Mouse (Mus musculus): Measurements from ENCODE around the gene Xpo1. TPM values are rescaled to one million over a fixed set of nuclear protein-coding genes. Genes with fewer than 3 reads are reported as not detected.

Xpo1 gene
- polyA plus RNA-seq (2014; fragmentation: Illumina TruSeq; extraction: RNeasy Lipid Tissue Mini Kit (QIAGEN cat#74804); ENCODE audit: low read depth, low replicate concordance), result 180 TPM

GRCm38 (mm10) chr11:23255427-23256193 is at the start of gene Xpo1:
Xpo1 (plus strand) TSS chr11:23256041.

GRCm38 (mm10) chr11:23306764-23307565 is 51.1 kb downstream of the Xpo1 start, which contains the start of gene Usp34:
Usp34 (plus strand) TSS chr11:23306895.

Other genes with a start within 250 kb of the Xpo1 start
- 178 TPM for gene Fam161a, start 248.5 kb upstream of the Xpo1 start, polyA plus RNA-seq (2014; fragmentation: Illumina TruSeq; extraction: RNeasy Lipid Tissue Mini Kit (QIAGEN cat#74804); ENCODE audit: low read depth, low replicate concordance)
- gene Usp34, start 50.9 kb downstream of the Xpo1 start, polyA plus RNA-seq (2014; fragmentation: Illumina TruSeq; extraction: RNeasy Lipid Tissue Mini Kit (QIAGEN cat#74804); ENCODE audit: low read depth, low replicate concordance), result 191 TPM
- gene Ahsa2, start 242.0 kb downstream of the Xpo1 start, polyA plus RNA-seq (2014; fragmentation: Illumina TruSeq; extraction: RNeasy Lipid Tissue Mini Kit (QIAGEN cat#74804); ENCODE audit: low read depth, low replicate concordance), result 29.2 TPM

All from testis, adult 10 weeks (tissue).